Mouse (Mus musculus) heart, embryonic 16.5 days (tissue): ENCODE results near the gene Znhit6. TPM values are rescaled to one million over a fixed set of nuclear protein-coding genes. Genes with fewer than 3 reads are reported as not detected.

Experiments
- ATAC-seq: fragments of 200-750 bp; cut with Nextera tagmentation; replicated peaks from 2 replicates; pipeline ENCODE4 v1.8.0; 2017; ENCODE audit warnings: moderate number of reproducible peaks; ENCODE audit not compliant: insufficient read depth, low FRiP score; ENCODE audit errors: extremely low read depth
- H3K27ac ChIP-seq: fragments of 300-500 bp; sonication (generic); 2 replicates; pipeline ENCODE4 v1.5.1; 2014; ENCODE audit warnings: mild to moderate bottlenecking, low read length, control low read depth, moderate library complexity
- H3K27me3 ChIP-seq: fragments of 300-500 bp; sonication (generic); 2 replicates; pipeline ENCODE4 v1.6.1; 2014; ENCODE audit warnings: low read length, mixed read lengths; ENCODE audit not compliant: control insufficient read depth, insufficient read depth
- H3K36me3 ChIP-seq: fragments of 300-500 bp; sonication (generic); 2 replicates; pipeline ENCODE4 v1.6.1; 2014; ENCODE audit not compliant: control insufficient read depth, insufficient read depth
- H3K4me1 ChIP-seq: fragments of 300-500 bp; sonication (generic); 2 replicates; pipeline ENCODE4 v1.6.1; 2014; ENCODE audit warnings: low read length, mixed read lengths; ENCODE audit not compliant: control insufficient read depth, insufficient read depth
- H3K4me2 ChIP-seq: fragments of 300-500 bp; sonication (generic); 2 replicates; pipeline ENCODE4 v1.6.1; 2014; ENCODE audit warnings: low read depth, mild to moderate bottlenecking, control low read depth, low read length
- H3K4me3 ChIP-seq: fragments of 300-500 bp; sonication (generic); 2 replicates; pipeline ENCODE4 v1.5.1; 2014; ENCODE audit warnings: mild to moderate bottlenecking, control low read depth, low read length
- H3K9ac ChIP-seq: fragments of 300-500 bp; sonication (generic); 2 replicates; pipeline ENCODE4 v1.6.1; 2014; ENCODE audit warnings: low read length, control low read depth
- H3K9me3 ChIP-seq: fragments of 300-500 bp; sonication (generic); replicated peaks from 2 replicates; pipeline ENCODE4 v1.6.1; 2016; ENCODE audit warnings: low read length; ENCODE audit not compliant: control insufficient read depth
- WGBS: fragments of 180-500 bp; shearing (Covaris S2); extraction: QIAGEN DNeasy Blood & Tissue Kit; methylation state at CpG from one replicate; pipeline ENCODE4 v1.1.7; 2014; 5-methylcytosine and 5-hydroxymethylcytosine counted together
- polyA plus RNA-seq: library from polyadenylated mRNA; unstranded; fragments of >200 nt; fragmentation: Nextera tagmentation; extraction: Ambion mirVana; gene quantifications from 2 replicates; pipeline ENCODE4 v1.2.1, GENCODE M21; 2015

Znhit6 gene
- polyA plus RNA-seq = 19.3 and 25.4 TPM in 2 replicates

GRCm38 (mm10) chr3:145575743-145576481 is at the start of gene Znhit6:
Znhit6 (plus strand) TSS chr3:145576205.
- ATAC-seq = peak; percentile 83
- Histone ChIP-seq H3K4me3 (peak within 1 kb of the TSS; percentile 70), H3K9ac (peak within 1 kb of the TSS; percentile 75), H3K27me3 (no peaks in the 10 kb centered on the region), H3K27ac (peak within 1 kb of the TSS; percentile 58; the same call in 1 of the 2 replicates), H3K9me3 (no peaks in the 10 kb centered on the region), H3K4me1 (peaks cover 12% of the 10 kb centered on the region), H3K4me2 (peak within 1 kb of the TSS; percentile 90), H3K36me3 (peaks cover 15% of the 10 kb centered on the region)
- 5% methylated on average over 37 of the region's 37 CpGs for WGBS

- Histone ChIP-seq H3K9me3 (no peaks in the 10 kb centered on the region), H3K9ac (no peak overlapping the region), H3K36me3 (no peaks in the 10 kb centered on the region), H3K27ac (no peak overlapping the region), H3K4me3 (no peak overlapping the region), H3K4me2 (no peak overlapping the region), H3K4me1 (no peaks in the 10 kb centered on the region), H3K27me3 (no peaks in the 10 kb centered on the region)
- ATAC-seq = no peak
- WGBS = 84% methylated on average over 1 of the region's 1 CpGs
Measured at GRCm38 (mm10) chr3:145537870-145538269, 38.1 kb upstream of the Znhit6 start.

- 71% methylated on average over 10 of the region's 10 CpGs for WGBS
- Histone ChIP-seq H3K4me3 (no peak overlapping the region), H3K9me3 (no peaks in the 10 kb centered on the region), H3K4me1 (no peaks in the 10 kb centered on the region), H3K27ac (no peak overlapping the region), H3K27me3 (no peaks in the 10 kb centered on the region), H3K9ac (no peak overlapping the region), H3K36me3 (no peaks in the 10 kb centered on the region), H3K4me2 (no peak overlapping the region)
- no peak for ATAC-seq
Measured at GRCm38 (mm10) chr3:145548441-145549415, 27.3 kb upstream of the Znhit6 start.

- Histone ChIP-seq H3K4me3 (no peak overlapping the region), H3K36me3 (no peaks in the 10 kb centered on the region), H3K9me3 (no peaks in the 10 kb centered on the region), H3K27ac (no peak overlapping the region), H3K27me3 (no peaks in the 10 kb centered on the region), H3K4me1 (no peaks in the 10 kb centered on the region), H3K4me2 (no peak overlapping the region), H3K9ac (no peak overlapping the region)
- 66% methylated on average over 3 of the region's 3 CpGs for WGBS
- ATAC-seq = no peak
Measured at GRCm38 (mm10) chr3:145550216-145550615, 25.8 kb upstream of the Znhit6 start.

GRCm38 (mm10) chr3:145554388-145554787 is 21.6 kb upstream of the Znhit6 start:
- H3K4me2 ChIP-seq = no peak overlapping the region
- H3K36me3 ChIP-seq = no peaks in the 10 kb centered on the region
- H3K9me3 ChIP-seq = no peaks in the 10 kb centered on the region
- H3K27me3 ChIP-seq = no peaks in the 10 kb centered on the region
- WGBS = 72% methylated on average over 2 of the region's 2 CpGs
- H3K4me1 ChIP-seq = no peaks in the 10 kb centered on the region
- no peak for ATAC-seq
- H3K27ac ChIP-seq = no peak overlapping the region
- H3K9ac ChIP-seq = no peak overlapping the region
- H3K4me3 ChIP-seq = no peak overlapping the region

- Histone ChIP-seq H3K4me1 (no peaks in the 10 kb centered on the region), H3K4me3 (no peak overlapping the region), H3K27ac (no peak overlapping the region), H3K9me3 (no peaks in the 10 kb centered on the region), H3K36me3 (no peaks in the 10 kb centered on the region), H3K4me2 (no peak overlapping the region), H3K27me3 (no peaks in the 10 kb centered on the region), H3K9ac (no peak overlapping the region)
- 90% methylated on average over 10 of the region's 10 CpGs for WGBS
- ATAC-seq = no peak
Measured at GRCm38 (mm10) chr3:145556206-145556605, 19.8 kb upstream of the Znhit6 start.

- no peak overlapping the region for H3K4me2 ChIP-seq
- no peaks in the 10 kb centered on the region for H3K4me1 ChIP-seq
- H3K9ac ChIP-seq = no peak overlapping the region
- no peak overlapping the region for H3K4me3 ChIP-seq
- H3K27me3 ChIP-seq = no peaks in the 10 kb centered on the region
- H3K27ac ChIP-seq = no peak overlapping the region
- H3K9me3 ChIP-seq = peaks cover 10% of the 10 kb centered on the region
- no peaks in the 10 kb centered on the region for H3K36me3 ChIP-seq
- no peak for ATAC-seq
- 90% methylated on average over 5 of the region's 5 CpGs for WGBS
Measured at GRCm38 (mm10) chr3:145559675-145560074, 16.3 kb upstream of the Znhit6 start.

GRCm38 (mm10) chr3:145560117-145560516 is 15.9 kb upstream of the Znhit6 start:
- Histone ChIP-seq H3K9me3 (peaks cover 10% of the 10 kb centered on the region), H3K27ac (no peak overlapping the region), H3K4me1 (no peaks in the 10 kb centered on the region), H3K4me3 (no peak overlapping the region), H3K9ac (no peak overlapping the region), H3K4me2 (no peak overlapping the region), H3K27me3 (no peaks in the 10 kb centered on the region), H3K36me3 (no peaks in the 10 kb centered on the region)
- 75% methylated on average over 4 of the region's 4 CpGs for WGBS
- ATAC-seq = no peak

GRCm38 (mm10) chr3:145574468-145574867 is 1.5 kb upstream of the Znhit6 start:
- 83% methylated on average over 3 of the region's 3 CpGs for WGBS
- H3K27me3 ChIP-seq = no peaks in the 10 kb centered on the region
- no peak overlapping the region for H3K4me2 ChIP-seq
- no peaks in the 10 kb centered on the region for H3K9me3 ChIP-seq
- peaks cover 12% of the 10 kb centered on the region for H3K4me1 ChIP-seq
- no peak overlapping the region for H3K27ac ChIP-seq
- peaks cover 15% of the 10 kb centered on the region for H3K36me3 ChIP-seq
- no peak overlapping the region for H3K4me3 ChIP-seq
- ATAC-seq = no peak
- H3K9ac ChIP-seq = no peak overlapping the region
